ENCODE assay signal across 20 mouse cellular contexts in genomic region chr1:165726986-165727385, GRCm38 (mm10). TPM values are rescaled to one million over a fixed set of nuclear protein-coding genes. Genes with fewer than 3 reads are reported as not detected.
DNase-seq lines count a peak whose midpoint lies in the region; ATAC-seq lines count a peak whose summit lies in the region.
"Had no signal": no experiment of that assay in that cellular context is flagged by ENCODE, and none has a peak within 500 bp of the region (broad histone marks: within the 10 kb centered on the region; RNA-seq: fewer than 3 reads in every experiment).

No protein-coding gene starts in this region.

- no peak for DNase-seq in heart, embryonic 10.5 days (ENCODE audit: low spot score)
- DNase-seq in heart, postnatal 36 days = no peak
- DNase-seq in hindbrain, embryonic 11.5 days (ENCODE audit: low spot score) = no peak
- no peak for DNase-seq in midbrain, embryonic 10.5 days (ENCODE audit: low spot score)
- no peak for DNase-seq in midbrain, embryonic 11.5 days (ENCODE audit: low spot score, missing footprints)
- no peak for DNase-seq in gastrocnemius, postnatal 36 days
- DNase-seq: adrenal gland, postnatal 14 days; cerebellum, adult 11-12 months; cerebellum, adult 9-10 months; cerebellum, postnatal 25 days; gastrocnemius, adult 2 months; gastrocnemius, postnatal 25 days; kidney, adult 8-10 months had no signal

- H3K27me3 ChIP-seq in heart, embryonic 10.5 days (ENCODE audit: insufficient read depth, poor library complexity, severe bottlenecking) = no peaks in the 10 kb centered on the region
- H3K27me3 ChIP-seq in hindbrain, embryonic 15.5 days = no peaks in the 10 kb centered on the region
- no peaks in the 10 kb centered on the region for H3K27me3 ChIP-seq in hindbrain, embryonic 11.5 days (ENCODE audit: control insufficient read depth, insufficient read depth, low read length)
- H3K27me3 ChIP-seq in midbrain, embryonic 10.5 days (ENCODE audit: low read depth, poor library complexity, severe bottlenecking) = no peaks in the 10 kb centered on the region
- no peaks in the 10 kb centered on the region for H3K27me3 ChIP-seq in midbrain, embryonic 11.5 days (ENCODE audit: control insufficient read depth, insufficient read depth, low read length)
- H3K27me3 ChIP-seq: CH12.LX; embryonic facial prominence, embryonic 13.5 days; forebrain, embryonic 12.5 days; Patski had no signal

- H3K9ac ChIP-seq in hindbrain, embryonic 15.5 days = no peak overlapping the region
- H3K9ac ChIP-seq in hindbrain, embryonic 11.5 days (ENCODE audit: low read depth, low read length) = no peak overlapping the region
- no peak overlapping the region for H3K9ac ChIP-seq in midbrain, embryonic 11.5 days (ENCODE audit: low read length)
- H3K9ac ChIP-seq: embryonic facial prominence, embryonic 13.5 days; forebrain, embryonic 12.5 days had no signal

- H3K9me3 ChIP-seq in heart, embryonic 10.5 days = no peaks in the 10 kb centered on the region
- H3K9me3 ChIP-seq in hindbrain, embryonic 15.5 days = no peaks in the 10 kb centered on the region
- no peaks in the 10 kb centered on the region for H3K9me3 ChIP-seq in hindbrain, embryonic 11.5 days (ENCODE audit: control insufficient read depth, low read length)
- H3K9me3 ChIP-seq in midbrain, embryonic 10.5 days (replicated peaks) = no peaks in the 10 kb centered on the region
- H3K9me3 ChIP-seq in midbrain, embryonic 11.5 days (ENCODE audit: control insufficient read depth, low read length) = no peaks in the 10 kb centered on the region
- H3K9me3 ChIP-seq: embryonic facial prominence, embryonic 13.5 days; forebrain, embryonic 12.5 days had no signal

- peaks cover 36% of the 10 kb centered on the region for H3K4me1 ChIP-seq in heart, embryonic 10.5 days
- H3K4me1 ChIP-seq in hindbrain, embryonic 15.5 days (replicated peaks) = no peaks in the 10 kb centered on the region
- H3K4me1 ChIP-seq in hindbrain, embryonic 11.5 days (replicated peaks; ENCODE audit: control insufficient read depth, insufficient read depth, low read length) = no peaks in the 10 kb centered on the region
- peaks cover 31% of the 10 kb centered on the region for H3K4me1 ChIP-seq in midbrain, embryonic 10.5 days
- peaks cover 4% of the 10 kb centered on the region; the same call in 1 of the 2 replicates for H3K4me1 ChIP-seq in midbrain, embryonic 11.5 days (ENCODE audit: control insufficient read depth, insufficient read depth, low read length)

- 26% methylated on average over 1 of the region's 1 CpGs for WGBS in heart, embryonic 10.5 days
- 23% methylated on average over 1 of the region's 1 CpGs for WGBS in hindbrain, embryonic 15.5 days
- WGBS in hindbrain, embryonic 11.5 days = 25% methylated on average over 1 of the region's 1 CpGs
- WGBS in midbrain, embryonic 10.5 days = 50% methylated on average over 1 of the region's 1 CpGs
- 43% methylated on average over 1 of the region's 1 CpGs for WGBS in midbrain, embryonic 11.5 days

- no peak overlapping the region for H3K4me3 ChIP-seq in heart, embryonic 10.5 days
- H3K4me3 ChIP-seq in hindbrain, embryonic 15.5 days = no peak overlapping the region
- H3K4me3 ChIP-seq in hindbrain, embryonic 11.5 days (ENCODE audit: low read depth, low read length) = no peak overlapping the region
- H3K4me3 ChIP-seq in midbrain, embryonic 10.5 days = no peak overlapping the region
- no peak overlapping the region for H3K4me3 ChIP-seq in midbrain, embryonic 11.5 days (ENCODE audit: low read depth, low read length)
- H3K4me3 ChIP-seq: embryonic facial prominence, embryonic 13.5 days; forebrain, embryonic 12.5 days; gastrocnemius, adult 2 months had no signal

- H3K36me3 ChIP-seq in heart, embryonic 10.5 days = no peaks in the 10 kb centered on the region
- no peaks in the 10 kb centered on the region for H3K36me3 ChIP-seq in hindbrain, embryonic 15.5 days
- no peaks in the 10 kb centered on the region for H3K36me3 ChIP-seq in hindbrain, embryonic 11.5 days (ENCODE audit: control insufficient read depth, insufficient read depth, low read length)
- H3K36me3 ChIP-seq in midbrain, embryonic 10.5 days = no peaks in the 10 kb centered on the region
- H3K36me3 ChIP-seq in midbrain, embryonic 11.5 days (ENCODE audit: control insufficient read depth, insufficient read depth, low read length) = no peaks in the 10 kb centered on the region
- H3K36me3 ChIP-seq: embryonic facial prominence, embryonic 13.5 days; forebrain, embryonic 12.5 days had no signal

- ATAC-seq in hindbrain, embryonic 15.5 days (ENCODE audit: low FRiP score, low read depth) = 0 out of 2 replicates have a peak, but pooled peaks have one; percentile 42
- ATAC-seq in hindbrain, embryonic 11.5 days (ENCODE audit: low FRiP score) = no peak
- no peak for ATAC-seq in midbrain, embryonic 11.5 days (ENCODE audit: low FRiP score)
- ATAC-seq: activated CD4-positive, CD25-positive, alpha-beta regulatory T cell, adult 4 months; intestine, postnatal 0 days; Patski had no signal

- intact Hi-C loops in heart, postnatal 36 days (cut with DNase I) = no loop called here
- intact Hi-C loops in gastrocnemius, postnatal 36 days (cut with DNase I) = no loop called here

- H3K4me2 ChIP-seq in hindbrain, embryonic 15.5 days = no peak overlapping the region
- H3K4me2 ChIP-seq in hindbrain, embryonic 11.5 days (replicated peaks; ENCODE audit: low read depth, low read length) = no peak overlapping the region
- no peak overlapping the region for H3K4me2 ChIP-seq in midbrain, embryonic 11.5 days
- H3K4me2 ChIP-seq: embryonic facial prominence, embryonic 13.5 days; forebrain, embryonic 12.5 days had no signal

- peak overlapping the region; percentile 36; the same call in 1 of the 2 replicates for H3K27ac ChIP-seq in heart, embryonic 10.5 days
- H3K27ac ChIP-seq in hindbrain, embryonic 15.5 days (replicated peaks) = no peak overlapping the region
- H3K27ac ChIP-seq in hindbrain, embryonic 11.5 days (ENCODE audit: low read depth, low read length) = no peak overlapping the region
- H3K27ac ChIP-seq in midbrain, embryonic 10.5 days (replicated peaks) = 0 out of 2 replicates have a peak overlapping the region, but pooled peaks have one; percentile 23
- no peak overlapping the region for H3K27ac ChIP-seq in midbrain, embryonic 11.5 days (ENCODE audit: low read depth, low read length)
- H3K27ac ChIP-seq: embryonic facial prominence, embryonic 13.5 days; forebrain, embryonic 12.5 days; gastrocnemius, adult 2 months had no signal

RNA-seq across cellular contexts. Expression of gene Rcsd1, which starts 17.4 kb away (rescaled TPM):
- polyA plus RNA-seq in heart, embryonic 10.5 days (2016; fragmentation: Nextera tagmentation; extraction: Ambion mirVana) = 100 and 130 TPM in 2 replicates
- total RNA-seq in heart, postnatal 36 days (2021) = 10 to 100 TPM; 74.2 to 80.7 TPM
- 9.9 and 10.5 TPM in 2 replicates for polyA plus RNA-seq in hindbrain, embryonic 15.5 days (2015; fragmentation: Nextera tagmentation; extraction: Ambion mirVana)
- polyA plus RNA-seq in hindbrain, embryonic 11.5 days (2014; fragmentation: Nextera tagmentation; extraction: Ambion mirVana) = 8.5 and 9.4 TPM in 2 replicates
- polyA plus RNA-seq in midbrain, embryonic 10.5 days (2016; fragmentation: Nextera tagmentation; extraction: Ambion mirVana) = 8.6 and 8.7 TPM in 2 replicates
- 5.9 and 6.6 TPM in 2 replicates for polyA plus RNA-seq in midbrain, embryonic 11.5 days (2014; fragmentation: Nextera tagmentation; extraction: Ambion mirVana)
- 10 to 100 TPM; 96.2 to 99.4 TPM for total RNA-seq in gastrocnemius, postnatal 36 days (2021)

RNA-seq across cellular contexts. Expression of gene Creg1, which starts 36.6 kb away (rescaled TPM):
- 76.2 and 85.1 TPM in 2 replicates for polyA plus RNA-seq in heart, embryonic 10.5 days (2016; fragmentation: Nextera tagmentation; extraction: Ambion mirVana)
- 10 to 100 TPM; 78.3 to 93.2 TPM for total RNA-seq in heart, postnatal 36 days (2021)
- polyA plus RNA-seq in hindbrain, embryonic 15.5 days (2015; fragmentation: Nextera tagmentation; extraction: Ambion mirVana) = 32.7 and 34.1 TPM in 2 replicates
- 38.1 and 38.2 TPM in 2 replicates for polyA plus RNA-seq in hindbrain, embryonic 11.5 days (2014; fragmentation: Nextera tagmentation; extraction: Ambion mirVana)
- polyA plus RNA-seq in midbrain, embryonic 10.5 days (2016; fragmentation: Nextera tagmentation; extraction: Ambion mirVana) = 31.7 and 36.1 TPM in 2 replicates
- 37.4 and 43.4 TPM in 2 replicates for polyA plus RNA-seq in midbrain, embryonic 11.5 days (2014; fragmentation: Nextera tagmentation; extraction: Ambion mirVana)
- total RNA-seq in gastrocnemius, postnatal 36 days (2021) = 10 to 100 TPM; 47.7 to 55.7 TPM

Comparison
In these comparisons a context has a peak if more than half of its experiments do, and no peak if none do; other contexts are left out.
1. H3K27ac ChIP-seq: peak in heart, embryonic 10.5 days (single experiment) and midbrain, embryonic 10.5 days (single experiment); none in hindbrain, embryonic 15.5 days (single experiment), hindbrain, embryonic 11.5 days (single experiment) and midbrain, embryonic 11.5 days (single experiment).